Mouse (Mus musculus) neural tube, embryonic 14.5 days (tissue): Measurements from ENCODE around the gene Actl11. TPM values are rescaled to one million over a fixed set of nuclear protein-coding genes. Genes with fewer than 3 reads are reported as not detected.

Experiments
- ATAC-seq: fragments of 200-750 bp; cut with Nextera tagmentation; 2 replicates; pipeline ENCODE4 v1.8.0; 2017; ENCODE audit warnings: low read depth, mild to moderate bottlenecking, moderate TSS enrichment, moderate library complexity
- H3K27ac ChIP-seq: fragments of 300-500 bp; sonication (generic); 2 replicates; pipeline ENCODE4 v1.5.1; 2014; ENCODE audit warnings: low read depth, mild to moderate bottlenecking, control low read depth, low read length, moderate library complexity, mixed read lengths
- H3K27me3 ChIP-seq: fragments of 300-500 bp; sonication (generic); 2 replicates; pipeline ENCODE4 v1.6.1; 2014; ENCODE audit warnings: low read length; ENCODE audit not compliant: control insufficient read depth, insufficient read depth
- H3K36me3 ChIP-seq: fragments of 300-500 bp; sonication (generic); 2 replicates; pipeline ENCODE4 v1.6.1; 2014; ENCODE audit warnings: low read length, mixed read lengths; ENCODE audit not compliant: control insufficient read depth, insufficient read depth
- H3K4me1 ChIP-seq: fragments of 300-500 bp; sonication (generic); 2 replicates; pipeline ENCODE4 v1.6.1; 2014; ENCODE audit warnings: low read length; ENCODE audit not compliant: control insufficient read depth, insufficient read depth
- H3K4me2 ChIP-seq: fragments of 300-500 bp; sonication (generic); 2 replicates; pipeline ENCODE4 v1.6.1; 2014; ENCODE audit warnings: mild to moderate bottlenecking, low read depth, low read length, control low read depth
- H3K4me3 ChIP-seq: fragments of 300-500 bp; sonication (generic); 2 replicates; pipeline ENCODE4 v1.5.1; 2014; ENCODE audit warnings: low read depth, low read length, control low read depth, mixed read lengths
- H3K9ac ChIP-seq: fragments of 300-500 bp; sonication (generic); replicated peaks from 2 replicates; pipeline ENCODE4 v1.6.1; 2014; ENCODE audit warnings: low read depth, mild to moderate bottlenecking, control low read depth, low read length, mixed read lengths
- H3K9me3 ChIP-seq: fragments of 300-500 bp; sonication (generic); 2 replicates; pipeline ENCODE4 v1.6.1; 2016; ENCODE audit warnings: low read length; ENCODE audit not compliant: control insufficient read depth
- WGBS: fragments of 180-500 bp; shearing (Covaris S2); extraction: QIAGEN DNeasy Blood & Tissue Kit; methylation state at CpG from one replicate; pipeline ENCODE4 v1.1.7; 2014; 5-methylcytosine and 5-hydroxymethylcytosine counted together
- polyA plus RNA-seq: library from polyadenylated mRNA; unstranded; fragments of >200 nt; fragmentation: Nextera tagmentation; extraction: Ambion mirVana; gene quantifications from 2 replicates; pipeline ENCODE4 v1.2.1, GENCODE M21; 2014

Actl11 gene
- polyA plus RNA-seq, 1 experiment from 2014 or later: not detected

GRCm38 (mm10) chr9:107926920-107927420, 1.3 kb upstream of the Actl11 start:
- no peak overlapping the region for H3K4me3 ChIP-seq

GRCm38 (mm10) chr9:107927749-107928148, 520 bp upstream of the Actl11 start:
- no peak overlapping the region for H3K27ac ChIP-seq
- H3K4me2 ChIP-seq: no peak overlapping the region
- H3K36me3 ChIP-seq: no peaks in the 10 kb centered on the region
- no peak overlapping the region for H3K9ac ChIP-seq
- no peaks in the 10 kb centered on the region for H3K27me3 ChIP-seq
- H3K4me1 ChIP-seq: peaks cover 10% of the 10 kb centered on the region; the same call in 1 of the 2 replicates
- no peak overlapping the region for H3K4me3 ChIP-seq
- ATAC-seq: no peak
- WGBS: 88% methylated on average over 5 of the region's 5 CpGs
- H3K9me3 ChIP-seq: no peaks in the 10 kb centered on the region

More at GRCm38 (mm10) chr9:107926920-107927420, 1.3 kb upstream of the Actl11 start:
- no peak overlapping the region for H3K9ac ChIP-seq
- no peaks in the 10 kb centered on the region for H3K9me3 ChIP-seq
- no peak for ATAC-seq
- no peaks in the 10 kb centered on the region for H3K27me3 ChIP-seq
- H3K4me2 ChIP-seq: no peak overlapping the region
- H3K4me1 ChIP-seq: peaks cover 7% of the 10 kb centered on the region; the same call in 1 of the 2 replicates
- WGBS: 54% methylated on average over 9 of the region's 9 CpGs
- no peak overlapping the region for H3K27ac ChIP-seq
- no peaks in the 10 kb centered on the region for H3K36me3 ChIP-seq

DNA sequence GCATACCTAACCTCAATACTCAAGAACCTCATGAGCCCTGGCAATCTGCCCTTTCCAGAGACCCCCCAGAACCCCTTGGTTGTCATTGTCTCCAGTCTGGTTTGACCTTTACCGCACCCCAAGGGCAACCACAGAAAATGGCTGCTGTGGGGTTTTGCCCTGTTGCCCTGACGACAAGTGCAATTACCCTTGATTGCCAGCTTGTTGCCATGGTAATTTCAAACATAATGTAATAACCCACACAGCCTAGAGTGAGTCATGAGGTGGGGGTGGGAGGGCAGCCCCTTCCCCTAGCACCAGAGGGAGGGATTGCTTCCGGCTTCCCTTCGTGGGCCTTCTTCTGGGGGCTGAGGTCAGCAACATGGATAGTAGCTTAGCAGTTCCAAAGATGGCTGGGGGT, 4.0 kb downstream of the Actl11 start:
- Histone ChIP-seq H3K4me3 (no peak overlapping the region), H3K27ac (no peak overlapping the region), H3K4me1 (peaks cover 13% of the 10 kb centered on the region), H3K4me2 (no peak overlapping the region), H3K36me3 (no peaks in the 10 kb centered on the region), H3K27me3 (no peaks in the 10 kb centered on the region; the same call in 1 of the 2 replicates), H3K9ac (no peak overlapping the region), H3K9me3 (no peaks in the 10 kb centered on the region)
- ATAC-seq: no peak
- 35% methylated on average over 4 of the region's 4 CpGs for WGBS

- WGBS: 69% methylated on average over 11 of the region's 11 CpGs
- Histone ChIP-seq H3K36me3 (no peaks in the 10 kb centered on the region), H3K4me2 (no peak overlapping the region), H3K27me3 (no peaks in the 10 kb centered on the region; the same call in 1 of the 2 replicates), H3K9me3 (no peaks in the 10 kb centered on the region), H3K4me1 (peaks cover 13% of the 10 kb centered on the region), H3K4me3 (no peak overlapping the region), H3K27ac (no peak overlapping the region), H3K9ac (no peak overlapping the region)
- ATAC-seq: no peak
Observed at GRCm38 (mm10) chr9:107934146-107934545, 5.9 kb downstream of the Actl11 start.

GRCm38 (mm10) chr9:107935374-107935773, 7.1 kb downstream of the Actl11 start, which contains the start of gene Camkv:
Gene Camkv (plus strand): TSS chr9:107935674.
- WGBS: 7% methylated on average over 3 of the region's 3 CpGs
- Histone ChIP-seq H3K4me3 (peak within 1 kb of the TSS; percentile 43), H3K9ac (peak within 1 kb of the TSS; percentile 59), H3K4me2 (peak within 1 kb of the TSS; percentile 81), H3K27me3 (no peaks in the 10 kb centered on the region; the same call in 1 of the 2 replicates), H3K36me3 (no peaks in the 10 kb centered on the region), H3K27ac (no peak within 1 kb of the TSS), H3K9me3 (no peaks in the 10 kb centered on the region), H3K4me1 (peaks cover 13% of the 10 kb centered on the region)
- ATAC-seq: no peak

GRCm38 (mm10) chr9:107935790-107936214, 7.5 kb downstream of the Actl11 start:
- Histone ChIP-seq H3K36me3 (no peaks in the 10 kb centered on the region), H3K4me2 (peak overlapping the region; percentile 81), H3K9ac (peak overlapping the region; percentile 59), H3K27me3 (no peaks in the 10 kb centered on the region; the same call in 1 of the 2 replicates), H3K4me3 (peak overlapping the region; percentile 43), H3K9me3 (no peaks in the 10 kb centered on the region), H3K27ac (no peak overlapping the region), H3K4me1 (peaks cover 13% of the 10 kb centered on the region)
- peak; percentile 61; the same call in 1 of the 2 replicates for ATAC-seq
- WGBS: 1% methylated on average over 41 of the region's 41 CpGs

- H3K4me1 ChIP-seq: peaks cover 13% of the 10 kb centered on the region
- H3K27ac ChIP-seq: no peak overlapping the region
- H3K27me3 ChIP-seq: no peaks in the 10 kb centered on the region; the same call in 1 of the 2 replicates
- no peaks in the 10 kb centered on the region for H3K36me3 ChIP-seq
- no peaks in the 10 kb centered on the region for H3K9me3 ChIP-seq
- H3K9ac ChIP-seq: peak overlapping the region; percentile 59
- peak overlapping the region; percentile 43 for H3K4me3 ChIP-seq
- peak; percentile 60 for ATAC-seq
- H3K4me2 ChIP-seq: peak overlapping the region; percentile 81
- WGBS: under 1% methylated on average over 29 of the region's 29 CpGs
Observed at GRCm38 (mm10) chr9:107936215-107936822, 8.1 kb downstream of the Actl11 start.

DNA sequence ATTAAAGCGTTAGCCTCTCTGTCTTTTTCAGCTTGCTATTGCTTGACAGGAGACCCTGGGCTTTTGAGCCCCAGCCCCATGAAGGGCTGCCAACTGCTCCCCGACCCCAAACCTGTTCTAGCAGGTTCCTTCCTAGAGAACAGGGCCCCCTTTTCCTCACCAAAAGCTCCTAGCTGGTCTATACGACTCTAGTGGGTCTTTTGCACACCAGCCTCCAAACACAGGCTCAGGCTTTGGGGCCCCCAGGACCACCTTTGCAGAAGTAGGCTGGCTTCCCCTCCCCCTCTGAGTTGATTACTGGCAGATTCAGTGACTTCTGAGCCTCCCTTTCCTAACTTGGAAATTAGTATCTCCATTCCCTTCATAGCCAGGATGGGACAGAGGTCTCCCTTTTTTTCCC, 8.6 kb downstream of the Actl11 start:
- peak overlapping the region; percentile 81 for H3K4me2 ChIP-seq
- no peak overlapping the region for H3K27ac ChIP-seq
- no peaks in the 10 kb centered on the region for H3K36me3 ChIP-seq
- 7% methylated on average over 3 of the region's 3 CpGs for WGBS
- ATAC-seq: peak; percentile 12; the same call in 1 of the 2 replicates
- peak overlapping the region; percentile 43 for H3K4me3 ChIP-seq
- H3K9ac ChIP-seq: peak overlapping the region; percentile 59
- H3K4me1 ChIP-seq: peaks cover 13% of the 10 kb centered on the region
- H3K9me3 ChIP-seq: no peaks in the 10 kb centered on the region
- H3K27me3 ChIP-seq: no peaks in the 10 kb centered on the region; the same call in 1 of the 2 replicates
